Mouse (Mus musculus) midbrain, embryonic 12.5 days (tissue): Measurements from ENCODE around the gene Serpinb3c. TPM values are rescaled to one million over a fixed set of nuclear protein-coding genes. Genes with fewer than 3 reads are reported as not detected.
"Not testable (repeated sequence)": the region's sequence is repeated elsewhere in the genome, so short reads cannot be mapped to it uniquely, and the experiment has no call there.

Experiments used
- ATAC-seq: fragments of 200-750 bp; cut with Nextera tagmentation; 2 replicates; pipeline ENCODE4 v1.8.0; 2017; ENCODE audit warnings: low read depth, moderate TSS enrichment, moderate library complexity; ENCODE audit not compliant: low FRiP score
- H3K27ac ChIP-seq: fragments of 300-500 bp; sonication (generic); replicated peaks from 2 replicates; pipeline ENCODE4 v1.5.1; 2016; ENCODE audit warnings: mild to moderate bottlenecking
- H3K27me3 ChIP-seq: fragments of 300-500 bp; sonication (generic); 2 replicates; pipeline ENCODE4 v1.6.1; 2016; ENCODE audit warnings: mild to moderate bottlenecking
- H3K36me3 ChIP-seq: fragments of 300-500 bp; sonication (generic); 2 replicates; pipeline ENCODE4 v1.6.1; 2016
- H3K4me1 ChIP-seq: fragments of 300-500 bp; sonication (generic); 2 replicates; pipeline ENCODE4 v1.6.1; 2016
- H3K4me2 ChIP-seq: fragments of 300-500 bp; sonication (generic); replicated peaks from 2 replicates; pipeline ENCODE4 v1.6.1; 2016; ENCODE audit warnings: mild to moderate bottlenecking, moderate library complexity
- H3K4me3 ChIP-seq: fragments of 300-500 bp; sonication (generic); 2 replicates; pipeline ENCODE4 v1.5.1; 2016; ENCODE audit warnings: mild to moderate bottlenecking
- H3K9ac ChIP-seq: fragments of 300-500 bp; sonication (generic); replicated peaks from 2 replicates; pipeline ENCODE4 v1.6.1; 2016; ENCODE audit warnings: mild to moderate bottlenecking, moderate library complexity
- H3K9me3 ChIP-seq: fragments of 300-500 bp; sonication (generic); 2 replicates; pipeline ENCODE4 v1.6.1; 2016; ENCODE audit warnings: mild to moderate bottlenecking
- WGBS: fragments of 180-500 bp; shearing (Covaris S2); methylation state at CpG from one replicate; pipeline ENCODE4 v1.1.7; 2016; 5-methylcytosine and 5-hydroxymethylcytosine counted together
- polyA plus RNA-seq: library from polyadenylated mRNA; unstranded; fragments of >200 nt; fragmentation: Nextera tagmentation; extraction: Ambion mirVana; gene quantifications from 2 replicates; pipeline ENCODE4 v1.2.1, GENCODE M21; 2016

The Serpinb3c gene
- polyA plus RNA-seq, result not detected in 2 replicates

- H3K4me2 ChIP-seq, H3K27ac ChIP-seq, H3K9ac ChIP-seq, H3K36me3 ChIP-seq, ATAC-seq, H3K9me3 ChIP-seq, H3K4me1 ChIP-seq, H3K4me3 ChIP-seq, H3K27me3 ChIP-seq: not testable (repeated sequence)
These were observed at the start of gene Serpinb3c, which contains the start of gene Serpinb3b for GRCm38 (mm10) chr1:107278261-107278660. Gene Serpinb3c (minus strand): TSS chr1:107278371. Gene Serpinb3b (minus strand): TSS chr1:107278361.

DNA sequence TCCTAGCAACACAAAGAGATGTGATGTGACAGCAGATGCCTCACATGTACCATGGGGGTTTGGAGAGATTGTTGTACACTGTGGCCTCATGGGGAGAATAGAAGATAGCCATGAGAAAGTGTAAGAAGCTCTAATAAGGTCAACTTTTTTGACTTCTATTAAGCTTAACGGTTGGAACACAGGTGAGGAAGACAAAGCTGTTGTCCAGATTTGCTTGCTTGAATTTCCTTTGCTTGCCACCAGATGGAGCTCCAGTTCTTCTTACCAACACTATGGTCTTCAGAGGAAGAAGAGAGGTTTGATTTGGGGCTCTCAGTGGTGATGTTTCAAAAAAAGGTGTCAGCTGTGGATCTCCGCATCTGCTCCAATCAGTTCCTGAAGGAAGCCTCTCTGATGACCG is 35.0 kb downstream of the Serpinb3c start:
- WGBS, result 49% methylated on average over 3 of the region's 3 CpGs
- peak; percentile 66 for ATAC-seq
- H3K4me3 ChIP-seq, H3K27me3 ChIP-seq, H3K36me3 ChIP-seq, H3K4me1 ChIP-seq, H3K9me3 ChIP-seq, H3K4me2 ChIP-seq, H3K27ac ChIP-seq, H3K9ac ChIP-seq: not testable (repeated sequence)

Other genes starting within 250 kb of the Serpinb3c start
- not detected in 2 replicates for gene Serpinb3a, start 226.1 kb downstream of the Serpinb3c start, polyA plus RNA-seq
- not detected in 2 replicates for gene Serpinb3d, start 194.9 kb downstream of the Serpinb3c start, polyA plus RNA-seq
- gene Serpinb3b, start within 50 bp of the Serpinb3c start, polyA plus RNA-seq, result not detected in 2 replicates
- not detected in 2 replicates for gene Serpinb11, start 82.8 kb upstream of the Serpinb3c start, polyA plus RNA-seq
- gene Serpinb7, start 121.3 kb upstream of the Serpinb3c start, polyA plus RNA-seq, result not detected in 2 replicates
- gene Serpinb2, start 233.1 kb upstream of the Serpinb3c start, polyA plus RNA-seq, result not detected in 2 replicates